Comparison of ENCODE assay signal across 13 mouse cellular contexts in genomic region chr11:42116931-42117330, GRCm38 (mm10).
"Had no signal": no experiment of that assay in that cellular context is flagged by ENCODE, and none has a peak within 500 bp of the region (broad histone marks: within the 10 kb centered on the region; RNA-seq: fewer than 3 reads in every experiment).

No protein-coding gene starts in this region.

- DNase-seq: kidney, adult 9 months; kidney, postnatal 4 days; liver, embryonic 13.5 days; lung, adult 18-20 months; lung, postnatal 36 days; midbrain, embryonic 14.5 days; thymus, postnatal 14 days had no signal

- H3K9me3 ChIP-seq: limb, embryonic 15.5 days; liver, embryonic 13.5 days; neural tube, embryonic 15.5 days had no signal

- H3K4me2 ChIP-seq: limb, embryonic 15.5 days; liver, embryonic 13.5 days; neural tube, embryonic 15.5 days had no signal

- H3K4me1 ChIP-seq: limb, embryonic 15.5 days; liver, embryonic 13.5 days; neural tube, embryonic 15.5 days had no signal

- H3K27ac ChIP-seq: kidney, postnatal 0 days; layer of hippocampus, adult 2 months; limb, embryonic 15.5 days; liver, embryonic 13.5 days; neural tube, embryonic 15.5 days; stomach, postnatal 0 days had no signal

- H3K36me3 ChIP-seq: limb, embryonic 15.5 days; liver, embryonic 13.5 days; neural tube, embryonic 15.5 days had no signal

- H3K9ac ChIP-seq: limb, embryonic 15.5 days; liver, embryonic 13.5 days; neural tube, embryonic 15.5 days had no signal

- H3K27me3 ChIP-seq: limb, embryonic 15.5 days; liver, embryonic 13.5 days; neural tube, embryonic 15.5 days had no signal

- H3K4me3 ChIP-seq: layer of hippocampus, adult 2 months; limb, embryonic 15.5 days; liver, embryonic 13.5 days; myocyte; neural tube, embryonic 15.5 days had no signal
